Mouse (Mus musculus) 3134 (cell line): ENCODE results near the gene Amotl2.
"Not testable (repeated sequence)": the region's sequence is repeated elsewhere in the genome, so short reads cannot be mapped to it uniquely, and the experiment has no call there.

Source experiments
- DNase-seq: peaks from one replicate; pipeline ENCODE4 v3.0.0-alpha.2; 2011; ENCODE audit warnings: low spot score; ENCODE audit not compliant: insufficient read length; ENCODE audit errors: extremely low read depth

Amotl2 gene

GRCm38 (mm10) chr9:102733459-102733858 is 17.0 kb downstream of the Amotl2 start:
- no peak for DNase-seq

GRCm38 (mm10) chr9:102733999-102734738 is 17.7 kb downstream of the Amotl2 start:
- no peak for DNase-seq

- DNase-seq = no peak
These were observed 18.2 kb downstream of the Amotl2 start for GRCm38 (mm10) chr9:102734739-102735075.

- DNase-seq = no peak
These were observed 18.8 kb downstream of the Amotl2 start for GRCm38 (mm10) chr9:102735231-102735630.

- DNase-seq = no peak
These were observed 19.5 kb downstream of the Amotl2 start for GRCm38 (mm10) chr9:102735996-102736395.

- DNase-seq = peak; percentile 76
These were observed 20.9 kb downstream of the Amotl2 start for GRCm38 (mm10) chr9:102737405-102737804.

- peak; percentile 70 for DNase-seq
These were observed 30.3 kb downstream of the Amotl2 start for GRCm38 (mm10) chr9:102746753-102747152.

- DNase-seq = no peak
These were observed 31.4 kb downstream of the Amotl2 start for GRCm38 (mm10) chr9:102747902-102748301.

GRCm38 (mm10) chr9:102749216-102749615 is 32.7 kb downstream of the Amotl2 start:
- DNase-seq = no peak

- DNase-seq = peak; percentile 59
These were observed 35.3 kb downstream of the Amotl2 start for GRCm38 (mm10) chr9:102751632-102752303.

- peak; percentile 52 for DNase-seq
These were observed 36.8 kb downstream of the Amotl2 start for GRCm38 (mm10) chr9:102753299-102753698.

- DNase-seq = peak; percentile 50
These were observed 38.7 kb downstream of the Amotl2 start for GRCm38 (mm10) chr9:102755161-102755560.

- peak; percentile 45 for DNase-seq
These were observed 39.3 kb downstream of the Amotl2 start for GRCm38 (mm10) chr9:102755591-102756270.

GRCm38 (mm10) chr9:102756352-102756751 is 39.9 kb downstream of the Amotl2 start:
- no peak for DNase-seq

GRCm38 (mm10) chr9:102758851-102759250 is 42.4 kb downstream of the Amotl2 start:
- DNase-seq = no peak

- no peak for DNase-seq
These were observed 43.1 kb downstream of the Amotl2 start for GRCm38 (mm10) chr9:102759581-102760001.

- no peak for DNase-seq
These were observed 45.1 kb downstream of the Amotl2 start for GRCm38 (mm10) chr9:102761599-102761998.

GRCm38 (mm10) chr9:102762836-102763235 is 46.4 kb downstream of the Amotl2 start:
- DNase-seq = no peak

- DNase-seq = peak; percentile 76
These were observed 47.0 kb downstream of the Amotl2 start for GRCm38 (mm10) chr9:102763520-102763919.

- not testable (repeated sequence) for DNase-seq
These were observed 48.1 kb downstream of the Amotl2 start for GRCm38 (mm10) chr9:102764540-102764939.

GRCm38 (mm10) chr9:102766741-102767140 is 50.3 kb downstream of the Amotl2 start:
- DNase-seq = peak; percentile 35

GRCm38 (mm10) chr9:102769257-102769656 is 52.8 kb downstream of the Amotl2 start:
- DNase-seq = no peak
